Mouse (Mus musculus) adipose tissue, adult 10 weeks (tissue): ENCODE data around the gene Nop16. TPM values are rescaled to one million over a fixed set of nuclear protein-coding genes. Genes with fewer than 3 reads are reported as not detected.

Experiments
- polyA plus RNA-seq: library from polyadenylated mRNA; stranded (reverse); fragments of 350-450 nt; fragmentation: Illumina TruSeq; extraction: RNeasy Lipid Tissue Mini Kit (QIAGEN cat#74804); gene quantifications from one replicate; pipeline ENCODE4 v1.2.3, GENCODE M21; 2014; ENCODE audit warnings: low read depth, low replicate concordance

The Nop16 gene
- polyA plus RNA-seq: 20.6 TPM

GRCm38 (mm10) chr13:54589996-54590951 lies at the start of gene Nop16, which contains the start of gene Higd2a:
TSS of gene Nop16 (minus strand) at chr13:54590090.
TSS of gene Higd2a (plus strand) at chr13:54590207.

GRCm38 (mm10) chr13:54621155-54621932 lies 31.5 kb upstream of the Nop16 start, which contains the start of gene Faf2:
TSS of gene Faf2 (plus strand) at chr13:54621784.

GRCm38 (mm10) chr13:54610972-54611754 lies 21.3 kb upstream of the Nop16 start, which contains the start of gene Cltb:
TSS of gene Cltb (minus strand) at chr13:54611344.

GRCm38 (mm10) chr13:54574854-54575481 lies 14.9 kb downstream of the Nop16 start, which contains the start of gene Arl10:
TSS of gene Arl10 (plus strand) at chr13:54575015.

GRCm38 (mm10) chr13:54565201-54565581 lies 24.7 kb downstream of the Nop16 start, which contains the start of gene 4833439L19Rik:
TSS of gene 4833439L19Rik (minus strand) at chr13:54565435.

Other genes starting within 250 kb of the Nop16 start
- 6.1 TPM for gene Cplx2, start 218.7 kb downstream of the Nop16 start, polyA plus RNA-seq
- 24.2 TPM for gene Thoc3, start 121.2 kb downstream of the Nop16 start, polyA plus RNA-seq
- 12.4 TPM for gene Simc1, start 86.3 kb downstream of the Nop16 start, polyA plus RNA-seq
- 132 TPM for gene 4833439L19Rik, start 24.7 kb downstream of the Nop16 start, polyA plus RNA-seq
- gene Arl10, start 15.1 kb downstream of the Nop16 start, polyA plus RNA-seq: 21.8 TPM
- 134 TPM for gene Higd2a, start 117 bp upstream of the Nop16 start, polyA plus RNA-seq
- gene Cltb, start 21.3 kb upstream of the Nop16 start, polyA plus RNA-seq: 50.8 TPM
- 32.6 TPM for gene Faf2, start 31.7 kb upstream of the Nop16 start, polyA plus RNA-seq
- gene Rnf44, start 103.8 kb upstream of the Nop16 start, polyA plus RNA-seq: 70.0 TPM
- gene Cdhr2, start 111.4 kb upstream of the Nop16 start, polyA plus RNA-seq: 4.0 TPM
- 0.06 TPM for gene Gprin1, start 159.8 kb upstream of the Nop16 start, polyA plus RNA-seq
- not detected for gene Sncb, start 176.5 kb upstream of the Nop16 start, polyA plus RNA-seq
- 0.55 TPM for gene Eif4e1b, start 193.9 kb upstream of the Nop16 start, polyA plus RNA-seq
- 42.7 TPM for gene Tspan17, start 199.3 kb upstream of the Nop16 start, polyA plus RNA-seq